In the genomic region with DNA sequence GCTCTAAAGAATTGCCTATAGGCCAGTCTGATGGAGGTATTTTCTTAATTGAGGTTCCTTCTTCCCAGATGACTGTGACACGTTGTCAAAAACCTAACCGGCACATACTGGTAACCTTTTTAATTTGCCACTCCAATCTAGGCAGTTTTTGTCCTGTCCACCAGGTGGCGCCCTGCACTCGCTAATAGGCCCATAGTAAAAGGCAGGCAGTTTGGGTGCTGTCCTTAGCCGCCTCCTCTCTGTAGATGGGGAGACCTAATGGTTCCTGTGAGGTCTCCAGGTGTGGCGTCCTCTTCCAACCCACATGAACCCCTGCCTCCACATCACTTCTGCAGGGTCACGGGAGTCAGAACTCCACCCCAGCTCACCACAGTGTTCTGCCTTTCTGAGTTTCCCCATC, we compare ENCODE assay signal across 8 mouse cellular contexts. TPM values are rescaled to one million over a fixed set of nuclear protein-coding genes. Genes with fewer than 3 reads are reported as not detected.
A peak's percentile ranks its signal among the peaks of the same experiment; 100 is the strongest.
DNase-seq lines count a peak whose midpoint lies in the region; ATAC-seq and TF ChIP-seq lines count a peak whose summit lies in the region.

No protein-coding gene starts in this region.

- no peak overlapping the region for H3K4me3 ChIP-seq in ES-Bruce4 (ENCODE audit: low read depth, low read length)
- H3K4me3 ChIP-seq in heart, embryonic 16.5 days (ENCODE audit: low read length) = no peak overlapping the region
- H3K4me3 ChIP-seq in layer of hippocampus, adult 2 months = no peak overlapping the region

- H3K9ac ChIP-seq in ES-Bruce4 (ENCODE audit: low read depth, poor library complexity, severe bottlenecking) = no peak overlapping the region
- H3K9ac ChIP-seq in heart, embryonic 16.5 days (ENCODE audit: low read length) = no peak overlapping the region

- no peaks in the 10 kb centered on the region for H3K36me3 ChIP-seq in ES-Bruce4 (ENCODE audit: control insufficient read depth, insufficient read depth, low read length, poor library complexity, severe bottlenecking)
- no peaks in the 10 kb centered on the region for H3K36me3 ChIP-seq in heart, embryonic 16.5 days (ENCODE audit: control insufficient read depth, insufficient read depth)

- TF ChIP-seq EP300 in ES-Bruce4 (IDR thresholded peaks at IDR 0.05; ENCODE audit: insufficient read depth, low read depth, low read length) = no peak

- no peaks in the 10 kb centered on the region for H3K4me1 ChIP-seq in ES-Bruce4 (ENCODE audit: control insufficient read depth, insufficient read depth, low read length)
- peaks cover 9% of the 10 kb centered on the region for H3K4me1 ChIP-seq in heart, embryonic 16.5 days (ENCODE audit: control insufficient read depth, insufficient read depth, low read length)

- no peak for TF ChIP-seq POLR2A in ES-Bruce4 (IDR thresholded peaks at IDR 0.05; ENCODE audit: insufficient read depth, low read length)

- 7% methylated on average over 7 of the region's 7 CpGs for WGBS in heart, embryonic 16.5 days

- DNase-seq in adrenal gland, postnatal 25 days = peak; percentile 86
- DNase-seq in embryo, embryonic 9.5 days (ENCODE audit: extremely low spot score) = peak; percentile 73
- peak; percentile 82 to 92 for DNase-seq in layer of hippocampus, adult 2 months (ENCODE audit: low spot score in 2 of 2)
- peak; percentile 86 for DNase-seq in lung, postnatal 10 days
- peak; percentile 57 for DNase-seq in retina, postnatal 7 days (ENCODE audit: low read depth, low spot score)
- peak; percentile 90 for DNase-seq in thymus, postnatal 4 days

- no peak overlapping the region for H3K27ac ChIP-seq in ES-Bruce4 (ENCODE audit: insufficient read depth, low read length)
- no peak overlapping the region for H3K27ac ChIP-seq in heart, embryonic 16.5 days (ENCODE audit: low read length)
- no peak overlapping the region for H3K27ac ChIP-seq in layer of hippocampus, adult 2 months

- peak; percentile 95 for TF ChIP-seq CTCF in ES-Bruce4 (IDR thresholded peaks at IDR 0.05; ENCODE audit: low read depth, low read length)
- peak; percentile 98 for TF ChIP-seq CTCF in layer of hippocampus, adult 2 months (conservative IDR thresholded peaks at IDR 0.05)

- H3K9me3 ChIP-seq in ES-Bruce4 (replicated peaks; ENCODE audit: control insufficient read depth, insufficient read depth, low read length, poor library complexity, severe bottlenecking) = no peaks in the 10 kb centered on the region
- H3K9me3 ChIP-seq in heart, embryonic 16.5 days (replicated peaks; ENCODE audit: control insufficient read depth, low read length) = no peaks in the 10 kb centered on the region

- no peaks in the 10 kb centered on the region for H3K27me3 ChIP-seq in ES-Bruce4 (ENCODE audit: control insufficient read depth, insufficient read depth, low read length, poor library complexity, severe bottlenecking)
- H3K27me3 ChIP-seq in heart, embryonic 16.5 days (ENCODE audit: control insufficient read depth, insufficient read depth, low read length) = 0 out of 2 replicates have a peak, but pooled peaks cover 2% of the 10 kb centered on the region

- no peak overlapping the region for H3K4me2 ChIP-seq in heart, embryonic 16.5 days (ENCODE audit: low read depth, low read length)

- ATAC-seq in heart, embryonic 16.5 days (replicated peaks; ENCODE audit: extremely low read depth, insufficient read depth, low FRiP score) = peak; percentile 37; the same call in 1 of the 2 replicates

RNA-seq across cellular contexts. Expression of gene Ppara, which starts 18.7 kb away (rescaled TPM):
- polyA plus RNA-seq in ES-Bruce4 (2011; ENCODE audit: insufficient read depth, insufficient read length, low read depth, missing spikeins) = 0.28 and 0.43 TPM in 2 replicates
- 28.5 and 42.3 TPM in 2 replicates for total RNA-seq in adrenal gland, postnatal 25 days (2021)
- 20.3 and 21.5 TPM in 2 replicates for polyA plus RNA-seq in heart, embryonic 16.5 days (2015; fragmentation: Nextera tagmentation; extraction: Ambion mirVana)
- total RNA-seq in layer of hippocampus, adult 2 months (2021) = 1 to 10 TPM; 3.1 to 3.9 TPM
